Mouse (Mus musculus) heart, adult 11 months (tissue): ENCODE results near the gene Vsig10.
A peak's percentile ranks its signal among the peaks of the same experiment; 100 is the strongest.
"Not testable (repeated sequence)": the region's sequence is repeated elsewhere in the genome, so short reads cannot be mapped to it uniquely, and the experiment has no call there.

ENCODE experiments used
- DNase-seq: peaks from one replicate; pipeline ENCODE4 v3.0.0; 2022

Vsig10 gene

DNA sequence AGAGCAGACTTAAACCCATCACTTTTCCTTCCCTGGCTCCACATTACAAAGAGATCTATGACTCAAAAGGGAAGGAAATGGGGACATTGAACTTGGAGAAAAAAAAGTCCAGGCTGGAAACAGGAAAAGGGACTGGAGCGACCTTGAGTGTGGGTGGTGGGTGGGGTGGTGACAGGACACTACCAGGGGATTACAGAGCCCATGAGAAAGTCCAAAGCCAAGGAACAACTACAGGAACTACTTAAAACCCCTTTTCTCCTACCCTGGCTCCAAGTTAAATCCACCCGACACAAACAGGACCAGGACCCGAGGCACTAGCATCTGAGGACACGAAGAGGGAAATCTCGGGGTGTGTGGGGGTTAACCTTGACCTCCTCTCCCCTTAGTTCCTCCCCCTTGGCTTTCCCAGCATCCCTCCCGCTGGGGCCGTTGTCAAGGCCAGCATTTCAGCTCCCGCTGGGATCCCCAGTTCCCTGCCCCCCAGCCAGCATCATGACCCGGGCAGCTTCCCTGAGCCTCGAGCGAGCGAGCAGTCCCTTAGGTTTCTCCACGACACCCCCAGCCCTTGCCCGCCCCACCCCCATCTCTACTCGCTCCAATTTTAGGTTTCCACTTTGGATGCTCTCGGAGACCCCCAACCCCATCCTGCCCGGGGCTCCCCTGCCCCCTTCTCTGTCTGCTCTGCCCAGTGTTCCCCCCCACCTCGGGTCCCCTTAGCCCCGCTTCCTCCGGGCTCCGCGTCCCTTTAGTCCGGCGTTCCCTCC, 37.7 kb downstream of the Vsig10 start:
- DNase-seq: peak; percentile 98

DNA sequence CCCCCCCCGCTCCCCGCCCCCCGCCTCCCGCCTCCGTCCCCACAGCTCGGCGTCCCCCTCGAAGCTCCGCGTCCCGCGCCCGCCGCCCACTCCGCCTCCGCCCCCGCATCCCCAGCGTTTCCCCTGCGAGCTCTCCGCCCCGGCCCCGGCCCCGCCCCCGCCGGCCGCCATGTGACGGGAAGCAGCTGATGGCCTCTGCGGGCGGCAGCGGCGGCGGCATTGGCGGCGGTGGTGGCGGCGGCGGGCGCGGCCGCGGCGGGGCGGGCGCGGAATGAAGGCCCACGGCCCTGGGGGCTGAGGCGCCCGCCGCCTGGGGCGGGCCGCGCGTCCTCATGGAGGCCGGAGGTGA, 38.2 kb downstream of the Vsig10 start, which contains the start of gene Wsb2:
TSS of gene Wsb2 (plus strand) at position 176 of the 349 bp plus-strand sequence.
- DNase-seq: peak; percentile 99

DNA sequence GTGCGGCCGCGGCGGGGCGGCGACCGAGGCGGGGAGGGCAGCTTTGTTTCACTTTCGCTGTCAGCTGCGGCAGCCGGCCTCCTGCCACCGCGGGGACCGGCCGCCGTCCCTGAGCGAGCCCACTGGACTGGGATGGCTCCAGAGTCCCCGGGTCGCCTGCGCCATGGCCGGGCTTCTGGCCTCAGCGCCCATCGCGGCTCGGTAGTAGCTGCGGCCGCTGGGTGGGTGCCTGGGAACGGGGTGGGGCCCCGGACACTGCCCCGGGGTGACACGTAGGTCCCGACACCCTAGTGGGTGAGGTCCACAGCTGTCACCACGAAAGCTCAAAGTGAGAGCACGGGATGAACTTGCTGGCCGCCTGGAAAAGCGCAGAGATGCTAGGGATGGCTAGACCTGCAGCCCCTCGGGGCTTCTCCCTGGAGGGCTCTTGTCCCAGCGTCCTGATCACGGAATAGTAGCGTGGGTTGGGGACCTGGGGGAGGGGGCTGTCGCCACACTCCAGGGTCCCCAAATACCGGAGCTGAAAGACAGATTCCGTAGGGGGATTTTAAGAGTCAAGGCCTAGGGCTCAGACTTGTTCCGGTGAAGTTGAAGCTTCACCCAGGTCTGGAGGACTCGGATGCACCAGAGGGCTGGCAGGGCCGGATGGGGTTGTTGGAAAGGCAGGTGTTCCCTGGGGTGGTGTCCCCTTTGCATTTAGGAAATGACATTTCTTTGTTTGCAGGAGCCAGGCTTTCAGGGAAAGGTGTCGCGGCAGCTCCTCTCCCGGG, 38.8 kb downstream of the Vsig10 start:
- DNase-seq: no peak

DNA sequence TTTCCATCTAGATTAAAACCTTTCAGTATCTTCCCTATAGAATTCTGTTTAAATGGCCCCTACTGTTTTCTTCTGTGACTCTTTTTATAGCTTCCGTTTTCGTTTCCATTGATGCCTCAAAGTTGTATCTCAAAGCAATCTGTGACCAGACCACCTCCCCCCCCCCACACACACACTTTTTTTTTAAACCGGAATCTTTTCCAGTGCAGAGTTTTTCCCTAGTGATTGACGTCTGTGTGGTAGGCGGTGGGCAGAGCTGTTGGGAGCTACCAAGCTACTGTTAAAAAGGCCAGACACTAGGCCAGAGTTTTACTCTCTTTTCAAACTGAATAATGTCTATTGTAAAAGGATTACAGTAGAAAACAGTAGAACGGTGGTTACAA, 39.4 kb downstream of the Vsig10 start:
- no peak for DNase-seq

DNA sequence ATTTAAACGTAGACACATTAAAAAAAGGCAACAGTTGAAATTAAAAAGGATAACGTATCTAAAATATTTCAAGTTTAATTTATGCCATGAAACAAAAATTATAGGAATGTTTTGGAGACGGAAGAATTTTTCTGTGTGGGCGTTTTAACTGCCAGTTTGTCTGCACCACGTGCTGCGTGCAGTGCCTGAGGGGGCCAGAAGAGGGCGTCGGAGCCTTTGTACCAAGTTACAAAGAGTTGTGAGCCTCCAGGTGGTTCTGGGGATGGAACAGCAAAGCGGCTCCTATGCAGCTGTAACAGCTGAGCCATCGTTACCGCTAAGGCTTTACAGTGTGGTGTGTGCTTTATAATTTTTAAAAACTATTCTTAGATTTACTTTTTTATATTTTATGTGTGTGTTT, 39.8 kb downstream of the Vsig10 start:
- no peak for DNase-seq

DNA sequence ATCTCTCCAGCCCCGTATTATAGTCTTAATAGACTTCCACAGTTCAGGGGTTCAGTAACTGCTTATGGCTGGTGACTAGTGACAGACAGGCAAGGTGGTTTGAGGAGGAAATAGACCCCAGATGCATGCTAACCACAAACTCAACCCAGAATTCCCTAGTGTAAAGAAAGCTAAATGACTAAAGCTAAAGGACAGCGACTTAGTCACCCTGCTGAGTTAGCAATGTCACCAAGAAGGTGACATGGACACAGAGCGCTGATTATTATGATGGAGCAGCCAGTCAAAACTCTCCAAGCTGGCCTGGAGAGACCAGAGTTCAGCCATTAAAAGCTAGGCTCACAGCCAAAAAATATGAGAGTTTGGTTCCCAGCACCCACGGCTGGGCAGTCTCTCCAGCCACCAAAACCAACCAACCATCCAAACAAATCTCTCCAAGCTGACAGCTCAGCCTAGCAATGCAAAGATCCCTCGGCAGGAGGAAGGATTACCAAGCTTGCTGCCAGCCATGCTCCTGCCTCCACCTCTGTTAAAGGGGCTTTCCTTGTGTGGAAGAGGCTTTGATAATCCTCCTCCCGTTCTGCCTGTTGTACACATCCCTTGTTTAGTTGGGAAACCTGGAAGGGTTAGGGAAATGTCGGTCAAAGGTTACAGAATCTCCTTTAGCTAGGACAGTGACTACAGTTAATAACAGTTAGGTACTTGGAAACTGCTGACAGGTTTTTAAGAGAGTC, 40.8 kb downstream of the Vsig10 start:
- no peak for DNase-seq

DNA sequence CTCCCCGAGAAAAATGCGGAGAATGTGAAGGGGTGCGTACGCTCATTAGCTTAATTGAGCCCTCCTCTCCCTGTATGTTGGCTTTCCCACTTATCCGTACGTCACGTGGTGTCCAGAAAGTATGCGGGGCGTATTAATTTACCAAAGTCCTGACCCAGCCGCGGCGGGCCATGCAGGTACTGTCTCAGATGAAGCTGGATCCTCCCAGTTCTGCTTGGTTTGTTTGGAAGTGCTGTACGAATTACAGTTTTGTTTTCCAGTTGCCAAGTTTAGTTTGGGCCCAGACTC, 41.3 kb downstream of the Vsig10 start:
- no peak for DNase-seq

DNA sequence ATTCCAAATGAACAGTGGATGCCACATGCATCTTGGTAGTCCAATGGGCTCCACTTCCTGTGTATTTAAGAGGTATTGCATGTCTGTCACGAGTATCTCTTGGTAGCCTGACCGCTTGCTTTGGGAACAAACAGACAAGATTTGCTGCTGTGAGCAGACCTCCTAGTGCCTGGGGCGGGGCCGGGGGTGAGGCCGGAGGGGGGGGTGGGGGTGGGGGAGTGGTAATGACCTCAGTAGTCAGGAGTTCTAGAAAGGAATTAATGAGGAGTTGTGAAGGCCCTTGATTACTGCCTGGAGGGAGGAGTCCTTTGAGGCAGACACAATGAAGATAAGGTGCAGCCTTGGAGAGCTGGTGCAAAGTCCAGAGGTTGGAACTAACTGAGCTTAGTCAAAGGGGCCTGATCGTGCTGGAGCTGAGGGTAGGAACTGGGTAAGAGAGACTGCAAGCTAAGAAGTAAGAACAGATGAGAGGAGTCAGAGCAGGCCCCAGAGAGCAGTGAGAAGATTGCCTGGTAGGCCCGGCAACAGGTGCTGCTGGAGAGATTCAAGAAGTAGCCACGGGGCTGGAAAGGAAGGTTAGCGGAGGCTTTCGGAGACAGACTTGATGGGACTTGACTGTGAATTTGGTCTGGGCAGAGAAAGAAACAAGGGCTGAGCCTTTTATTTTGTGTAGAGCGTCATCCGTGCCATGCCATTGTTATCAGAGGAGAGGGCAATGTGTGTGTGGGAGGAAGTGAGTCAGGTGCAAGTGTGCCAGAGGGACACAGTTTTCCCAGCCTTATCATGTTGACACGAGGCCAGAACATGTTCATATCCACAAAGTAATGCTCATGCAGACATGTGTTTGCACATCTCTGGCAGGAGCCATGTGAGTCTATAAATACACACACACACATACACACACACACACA, 42.0 kb downstream of the Vsig10 start:
- peak; percentile 92 for DNase-seq

DNA sequence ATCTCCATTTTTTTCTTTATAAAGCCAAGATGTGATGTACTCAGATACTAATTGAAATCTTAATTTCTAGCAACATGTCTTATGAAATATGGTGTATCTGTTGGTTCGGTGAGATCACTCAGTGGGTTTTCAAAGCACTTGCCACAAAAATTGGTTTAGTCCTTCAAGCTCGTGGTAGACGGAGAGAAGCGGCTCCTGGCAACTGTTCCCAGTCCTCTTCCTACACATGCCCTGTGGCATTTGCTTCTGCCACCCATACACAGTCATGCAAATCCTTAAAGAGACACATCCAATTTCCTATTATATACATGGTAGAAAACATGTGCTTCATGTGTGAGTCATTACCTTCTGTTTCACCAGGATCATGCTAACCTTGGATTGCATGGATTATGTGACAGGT, 42.7 kb downstream of the Vsig10 start:
- no peak for DNase-seq

DNA sequence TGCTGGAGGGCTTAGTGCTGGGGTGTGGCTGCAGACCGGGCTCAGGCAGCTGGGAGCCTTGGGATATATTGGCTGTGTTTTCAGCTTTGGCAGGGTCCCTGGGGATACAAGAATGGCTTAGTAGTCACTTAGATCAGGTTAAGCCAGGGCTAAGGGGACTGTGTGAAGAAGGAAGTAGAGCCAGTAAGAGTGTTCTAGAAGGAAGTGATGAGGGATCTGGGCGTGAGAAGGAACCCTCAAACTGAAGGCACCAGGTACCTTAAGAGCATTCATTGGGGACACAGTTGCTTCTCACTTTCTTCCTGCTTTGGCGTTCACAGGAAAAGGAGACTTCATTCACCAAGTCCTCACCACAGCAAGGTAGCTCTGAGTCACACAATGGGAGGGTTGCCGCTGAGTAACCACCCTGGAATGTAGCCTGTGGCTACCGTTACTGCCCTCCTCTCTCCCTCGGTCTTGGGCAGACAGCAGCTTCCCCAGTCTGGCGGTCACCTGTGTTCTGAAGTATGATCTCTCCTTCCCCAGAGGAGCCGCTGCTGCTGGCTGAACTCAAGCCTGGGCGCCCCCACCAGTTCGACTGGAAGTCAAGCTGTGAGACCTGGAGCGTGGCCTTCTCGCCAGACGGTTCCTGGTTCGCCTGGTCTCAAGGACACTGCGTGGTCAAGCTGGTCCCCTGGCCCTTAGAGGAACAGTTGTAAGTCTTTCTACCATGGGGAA, 44.3 kb downstream of the Vsig10 start:
- no peak for DNase-seq

DNA sequence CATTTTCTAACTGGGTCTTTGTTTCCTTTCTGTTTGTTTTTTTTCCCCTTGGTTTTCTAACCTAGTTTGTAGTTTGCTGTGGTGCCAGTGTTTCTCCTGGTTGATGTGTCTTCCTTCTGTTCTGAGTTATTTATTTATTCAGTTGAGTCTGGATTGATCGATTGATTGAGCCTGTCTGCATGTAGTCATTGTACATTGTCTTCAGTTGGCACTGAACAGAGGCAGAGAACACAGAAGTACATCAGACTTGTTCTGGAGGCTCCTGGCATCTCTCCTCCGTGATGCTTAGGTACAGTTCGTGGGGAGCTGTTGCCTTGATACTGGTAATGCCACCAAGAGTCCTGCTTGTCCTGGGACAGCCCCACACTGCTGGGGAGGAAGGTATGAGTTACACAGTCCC, 45.9 kb downstream of the Vsig10 start:
- DNase-seq: no peak

DNA sequence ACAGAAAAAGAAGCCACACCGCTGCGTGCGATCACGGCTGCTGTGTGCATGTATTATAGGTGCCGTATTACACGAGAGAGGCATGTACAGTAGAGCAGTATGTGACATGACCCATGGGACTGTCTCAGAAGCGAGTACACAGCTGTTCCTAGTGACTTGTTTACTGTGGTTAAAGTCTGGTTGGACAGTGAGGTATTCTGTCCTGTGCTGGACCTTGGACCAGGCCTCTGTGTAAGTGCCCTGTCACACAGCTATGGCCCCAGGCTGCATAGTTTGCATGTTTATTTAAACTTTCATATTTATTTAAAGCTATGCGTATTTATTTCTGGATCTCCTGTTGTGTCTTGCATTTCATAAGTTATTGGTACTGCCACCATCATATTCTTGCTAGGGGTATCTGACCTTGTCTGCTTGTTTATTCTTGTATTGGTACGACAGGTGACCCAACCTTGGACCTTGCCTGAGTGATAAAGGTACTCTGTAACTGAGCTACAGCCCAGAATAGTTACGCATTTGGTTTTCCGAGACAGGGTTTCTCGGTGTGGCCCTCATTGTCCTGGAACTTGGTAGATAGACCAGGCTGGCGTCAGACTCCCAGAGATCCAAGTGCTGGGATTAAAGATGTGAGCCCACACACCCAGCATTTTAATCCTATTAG, 47.1 kb downstream of the Vsig10 start:
- DNase-seq: no peak

DNA sequence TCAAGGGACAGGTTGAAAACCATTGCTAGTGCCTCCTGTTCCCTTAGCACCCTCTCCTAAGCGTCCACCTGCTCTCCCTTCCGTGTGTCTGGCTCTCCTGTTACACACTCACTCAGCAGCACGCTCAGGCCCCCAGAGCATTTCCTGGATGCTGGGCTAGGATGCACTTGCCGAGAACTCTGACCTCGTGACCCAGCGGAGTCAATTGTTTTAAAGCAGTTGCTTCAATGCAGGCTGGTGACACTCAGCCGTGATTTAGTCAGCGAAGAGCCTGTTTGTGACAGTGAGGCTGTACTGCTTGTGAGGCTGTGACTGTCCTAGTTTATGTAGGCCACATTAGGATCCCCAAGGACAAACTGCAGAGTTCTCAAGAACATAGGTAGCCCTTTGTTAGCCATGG, 48.3 kb downstream of the Vsig10 start:
- DNase-seq: no peak

DNA sequence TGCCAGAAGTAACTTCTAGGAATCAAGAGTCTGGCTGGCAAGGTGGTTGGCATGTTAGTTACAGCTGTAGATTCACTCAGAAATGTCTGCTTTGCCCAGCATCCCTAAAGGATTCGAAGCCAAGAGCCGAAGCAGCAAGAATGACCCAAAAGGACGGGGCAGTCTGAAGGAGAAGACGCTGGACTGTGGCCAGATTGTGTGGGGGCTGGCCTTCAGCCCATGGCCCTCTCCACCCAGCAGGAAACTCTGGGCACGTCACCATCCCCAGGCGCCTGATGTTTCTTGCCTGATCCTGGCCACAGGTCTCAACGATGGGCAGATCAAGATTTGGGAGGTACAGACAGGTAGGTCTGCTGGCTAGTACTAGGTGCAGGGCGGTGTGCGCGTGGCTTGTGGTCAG, 51.7 kb downstream of the Vsig10 start:
- DNase-seq: no peak

DNA sequence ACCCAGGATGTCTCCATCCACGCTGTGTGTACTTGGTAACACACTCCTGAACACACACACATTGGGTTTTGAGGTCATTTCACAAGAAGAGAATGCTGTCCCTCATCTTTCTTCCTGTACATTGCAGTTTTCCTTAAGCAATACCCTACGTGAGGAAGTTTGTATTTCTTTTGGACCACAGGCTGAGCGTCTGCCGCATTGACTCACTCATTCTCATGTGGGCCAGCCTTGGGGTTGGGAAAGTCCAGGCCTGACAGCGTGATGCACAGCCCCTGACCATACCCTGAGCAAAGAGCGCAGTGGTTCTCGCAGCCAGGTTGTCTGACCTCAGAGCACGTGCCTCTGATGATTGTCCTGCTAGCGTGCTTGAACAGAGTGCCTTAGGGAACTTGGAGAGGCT, 54.5 kb downstream of the Vsig10 start:
- no peak for DNase-seq

DNA sequence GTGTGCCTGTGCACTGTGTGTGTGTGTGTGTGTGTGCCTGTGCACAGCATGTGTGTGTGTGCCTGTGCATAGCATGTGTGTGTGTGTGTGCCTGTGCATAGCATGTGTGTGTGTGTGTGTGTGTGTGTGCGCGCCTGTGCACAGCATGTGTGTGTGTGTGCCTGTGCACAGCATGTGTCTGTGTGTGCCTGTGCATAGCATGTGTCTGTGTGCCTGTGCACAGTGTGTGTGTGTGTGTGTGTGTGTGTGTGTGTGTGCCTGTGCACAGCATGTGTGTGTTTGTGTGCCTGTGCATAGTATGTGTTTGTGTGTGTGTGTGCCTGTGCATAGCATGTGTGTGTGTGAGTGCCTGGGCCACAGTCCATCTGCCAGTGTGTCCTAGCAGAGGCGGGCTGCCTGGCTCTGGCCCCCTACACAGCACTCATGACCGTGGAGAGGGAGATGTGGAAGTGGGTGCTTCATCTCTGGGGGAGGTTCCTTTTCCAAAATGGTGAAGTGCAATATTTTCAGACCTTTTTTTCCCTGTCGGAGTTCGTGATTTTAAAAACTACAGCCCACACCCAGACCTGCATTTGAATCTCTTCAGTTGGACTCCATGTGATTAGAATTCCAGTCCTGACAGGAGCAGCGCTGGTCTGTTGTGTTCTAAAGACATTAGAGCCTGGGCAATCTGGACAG, 55.6 kb downstream of the Vsig10 start:
- DNase-seq: no peak

DNA sequence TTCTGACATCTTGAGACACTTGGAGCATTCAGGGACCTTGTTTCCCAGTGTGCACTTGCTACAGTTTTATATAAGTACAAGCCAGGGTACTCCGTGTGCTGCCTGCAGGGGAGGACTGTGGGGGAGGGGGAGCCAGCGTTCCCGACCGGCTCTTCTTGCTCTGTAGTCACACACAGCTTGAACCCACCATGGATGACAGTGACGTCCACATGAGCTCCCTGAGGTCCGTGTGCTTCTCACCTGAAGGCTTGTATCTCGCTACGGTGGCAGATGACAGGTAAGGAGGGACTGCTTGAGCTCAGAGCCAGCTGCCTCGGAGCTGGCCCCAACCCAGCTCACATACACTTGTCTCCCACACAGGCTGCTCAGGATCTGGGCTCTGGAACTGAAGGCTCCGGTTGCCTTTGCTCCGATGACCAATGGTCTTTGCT, 57.5 kb downstream of the Vsig10 start:
- no peak for DNase-seq

DNA sequence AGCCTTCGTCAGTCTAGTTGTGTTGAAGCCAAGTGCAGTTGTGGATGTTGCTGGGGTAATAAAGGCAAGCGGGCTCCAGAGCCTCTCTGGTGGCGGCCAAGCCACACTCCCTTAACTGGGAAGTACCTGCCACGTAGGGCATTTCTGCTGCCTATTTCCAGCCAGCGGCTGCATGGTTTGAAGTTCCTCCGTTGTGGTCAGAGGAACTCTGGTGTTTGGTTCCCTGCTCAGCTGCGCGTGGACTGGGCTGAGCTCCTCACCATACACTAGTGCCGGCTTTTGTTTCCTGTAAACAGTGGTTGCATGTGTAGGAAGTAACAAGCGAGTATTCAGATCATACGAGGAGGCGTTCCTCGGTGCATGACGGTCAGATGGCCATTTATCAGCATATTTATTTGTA, 58.8 kb downstream of the Vsig10 start:
- not testable (repeated sequence) for DNase-seq

DNA sequence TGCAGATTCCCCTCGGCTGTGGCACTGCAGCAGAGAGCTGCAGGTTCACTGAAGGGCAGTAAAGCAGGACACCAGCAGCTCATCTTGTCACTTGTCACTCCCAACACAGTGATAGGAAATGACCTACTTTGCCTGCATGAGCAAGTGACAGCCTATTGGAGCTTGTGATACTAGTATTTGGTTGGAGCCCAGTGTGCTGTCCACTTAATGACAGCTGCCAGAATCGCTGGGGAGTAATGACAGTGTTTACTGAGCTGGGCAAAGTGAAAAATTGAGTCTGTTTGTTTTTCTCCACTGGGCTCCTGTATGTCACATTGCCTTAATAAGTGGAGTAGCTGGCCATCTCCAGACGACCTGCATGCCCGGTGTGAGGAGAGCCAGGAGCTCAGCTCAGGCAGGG, 61.3 kb downstream of the Vsig10 start:
- DNase-seq: peak; percentile 94

DNA sequence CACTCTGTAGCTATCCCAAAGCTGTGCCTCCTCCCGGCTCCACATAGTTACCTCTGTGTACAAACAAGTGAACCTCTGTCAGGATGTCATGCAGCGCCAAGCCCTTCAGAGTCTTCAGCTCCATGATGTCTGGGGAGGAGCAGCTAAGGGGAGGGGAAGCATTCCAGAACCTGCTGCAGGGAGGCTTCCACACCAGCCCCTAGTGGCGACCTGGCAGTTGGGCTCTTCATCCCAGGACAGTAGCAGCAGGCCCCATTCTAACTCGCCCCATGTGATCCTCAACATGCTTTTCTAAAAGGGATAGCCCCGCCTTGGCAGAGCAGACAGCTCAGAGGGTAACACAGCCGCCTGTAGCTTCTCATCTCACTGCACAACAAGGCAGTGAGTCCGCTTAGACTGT, 62.9 kb downstream of the Vsig10 start:
- no peak for DNase-seq

DNA sequence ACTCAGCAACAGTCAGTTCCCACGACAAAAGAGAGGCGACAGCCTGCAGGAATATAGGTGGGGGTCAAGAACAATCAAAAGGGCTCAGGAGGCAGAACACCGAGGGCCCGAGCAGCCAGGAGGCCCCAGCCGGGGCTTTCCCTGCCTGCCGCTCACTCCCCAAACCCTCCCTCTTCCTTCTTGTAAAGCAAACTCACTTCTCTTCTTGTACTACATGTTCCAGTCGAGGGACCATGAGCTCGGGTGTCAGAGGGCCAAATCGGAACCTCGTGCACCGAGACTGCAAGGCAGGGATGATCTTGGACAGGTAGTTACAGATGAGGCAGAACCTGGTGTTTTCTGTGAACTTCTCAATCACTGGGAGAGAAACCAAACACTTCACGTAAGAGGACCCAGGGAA, 64.3 kb downstream of the Vsig10 start:
- no peak for DNase-seq
